Mouse (Mus musculus): ENCODE results near the gene Rnf130. TPM values are rescaled to one million over a fixed set of nuclear protein-coding genes. Genes with fewer than 3 reads are reported as not detected.

Gene Rnf130
- polyA plus RNA-seq (2012), result 18.0 and 24.3 TPM in 2 replicates

DNA sequence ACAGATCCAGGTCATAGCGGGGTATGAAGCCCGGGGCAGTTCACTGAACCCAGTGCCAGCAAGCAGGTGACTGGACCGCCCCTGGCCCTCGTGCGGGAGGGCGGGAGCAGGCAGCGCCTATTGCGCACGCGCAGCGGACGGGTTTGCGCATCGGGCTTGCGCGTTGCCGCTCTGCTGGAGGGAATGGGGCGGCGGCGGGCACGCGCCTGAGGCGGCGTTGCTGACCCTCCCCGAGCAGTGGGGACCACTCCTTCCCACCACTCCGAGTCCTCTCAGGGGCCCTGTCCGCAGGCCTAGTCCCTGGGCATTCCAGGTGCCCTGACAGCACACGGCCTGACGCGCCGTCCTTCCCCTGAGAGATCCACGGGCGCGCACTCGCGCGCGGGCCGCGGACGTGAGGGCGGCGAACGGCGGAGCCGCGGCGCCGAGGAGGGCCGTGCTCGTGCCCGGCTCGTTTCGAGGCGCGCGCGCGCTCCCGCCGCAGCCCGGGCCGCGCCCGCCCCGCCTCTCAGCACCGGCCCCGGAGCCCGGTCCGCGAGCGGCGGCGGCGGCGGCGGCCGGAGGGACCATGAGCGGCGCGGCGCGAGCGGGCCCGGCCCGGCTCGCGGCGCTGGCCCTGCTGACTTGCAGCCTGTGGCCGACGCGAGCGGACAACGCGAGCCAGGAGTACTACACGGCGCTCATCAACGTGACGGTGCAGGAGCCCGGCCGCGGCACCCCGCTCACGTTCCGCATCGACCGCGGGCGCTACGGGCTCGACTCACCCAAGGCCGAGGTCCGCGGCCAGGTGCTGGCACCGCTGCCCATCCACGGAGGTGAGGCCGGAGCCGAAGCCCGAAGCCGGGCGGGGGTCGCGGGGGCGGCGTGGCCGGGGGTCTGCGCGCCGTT, at the start of gene Rnf130:
TSS of gene Rnf130 (plus strand) at position 514 of the 888 bp plus-strand sequence.
- no peak for TF ChIP-seq GATA1 (IDR thresholded peaks at IDR 0.05; ENCODE audit: low read length)

DNA sequence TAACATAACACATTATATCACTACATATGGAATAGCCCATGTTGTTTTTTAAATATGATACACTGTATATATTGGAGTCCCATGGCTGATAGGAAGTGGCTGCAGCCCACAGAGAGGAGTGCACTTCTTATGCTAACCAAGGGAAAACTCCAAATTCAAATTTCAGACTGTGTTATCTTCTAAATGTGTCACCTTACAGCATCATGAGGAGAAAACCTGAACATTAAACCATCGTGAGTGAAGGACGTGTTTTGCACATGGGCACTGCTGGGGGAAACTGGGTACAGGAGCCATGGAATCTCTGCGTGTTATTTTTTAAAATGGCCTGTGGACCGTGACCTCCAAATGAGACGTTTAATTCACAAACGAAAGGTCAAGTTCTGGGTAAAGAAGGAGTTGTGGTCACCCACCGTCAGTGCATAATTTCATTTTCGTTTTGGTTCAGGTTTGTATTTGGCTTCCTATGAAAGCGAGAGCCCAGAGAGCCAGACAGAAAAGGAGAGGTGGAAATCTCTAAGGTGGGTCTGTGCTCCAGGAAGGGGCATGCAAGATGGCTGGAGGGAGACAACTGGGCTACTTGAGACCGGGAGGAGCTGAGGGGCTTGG, 47.1 kb upstream of the Rnf130 start:
- TF ChIP-seq GATA1 (IDR thresholded peaks at IDR 0.05; ENCODE audit: low read length), result no peak

DNA sequence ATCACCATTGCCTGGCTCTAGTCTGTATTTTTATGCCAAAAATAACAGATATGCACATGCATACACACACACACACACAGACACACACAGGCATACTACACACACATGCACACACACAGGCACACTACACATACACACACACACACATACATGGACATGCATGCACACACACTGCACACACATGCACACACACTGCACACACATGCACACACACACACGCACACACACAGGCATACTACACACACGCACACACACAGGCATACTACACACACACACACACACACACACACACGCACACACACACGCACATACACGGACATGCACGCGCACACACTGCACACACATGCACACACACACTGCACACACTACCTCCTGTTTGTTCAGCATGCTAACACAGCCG, 46.2 kb upstream of the Rnf130 start:
- no peak for TF ChIP-seq GATA1 (IDR thresholded peaks at IDR 0.05; ENCODE audit: low read length)

DNA sequence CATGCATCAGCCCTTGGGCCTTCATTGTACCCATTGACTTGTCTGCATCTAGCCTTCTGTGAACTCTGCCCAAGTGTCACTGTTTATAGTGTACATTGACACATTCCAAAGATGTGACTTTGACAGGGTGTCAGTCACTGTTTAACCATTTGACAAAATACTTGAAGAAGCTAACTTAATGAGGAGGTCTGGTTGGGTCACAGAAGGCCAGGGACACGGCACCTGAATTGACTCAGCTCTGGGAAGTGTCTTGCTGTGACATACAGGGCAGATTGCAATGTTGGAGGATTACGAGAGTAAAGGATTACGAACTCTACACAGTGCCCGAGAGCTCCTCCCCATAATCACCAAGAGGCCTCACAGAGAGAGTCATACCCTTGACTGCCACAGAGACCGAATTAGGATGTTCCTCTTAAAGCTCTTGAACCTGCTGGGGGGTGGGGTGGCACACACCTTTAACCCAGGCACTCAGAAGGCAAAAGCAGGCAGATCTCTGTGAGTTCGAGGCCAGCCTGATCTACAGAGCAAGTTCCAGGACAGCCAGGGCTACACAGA, 44.4 kb upstream of the Rnf130 start:
- no peak for TF ChIP-seq GATA1 (IDR thresholded peaks at IDR 0.05; ENCODE audit: low read length)

DNA sequence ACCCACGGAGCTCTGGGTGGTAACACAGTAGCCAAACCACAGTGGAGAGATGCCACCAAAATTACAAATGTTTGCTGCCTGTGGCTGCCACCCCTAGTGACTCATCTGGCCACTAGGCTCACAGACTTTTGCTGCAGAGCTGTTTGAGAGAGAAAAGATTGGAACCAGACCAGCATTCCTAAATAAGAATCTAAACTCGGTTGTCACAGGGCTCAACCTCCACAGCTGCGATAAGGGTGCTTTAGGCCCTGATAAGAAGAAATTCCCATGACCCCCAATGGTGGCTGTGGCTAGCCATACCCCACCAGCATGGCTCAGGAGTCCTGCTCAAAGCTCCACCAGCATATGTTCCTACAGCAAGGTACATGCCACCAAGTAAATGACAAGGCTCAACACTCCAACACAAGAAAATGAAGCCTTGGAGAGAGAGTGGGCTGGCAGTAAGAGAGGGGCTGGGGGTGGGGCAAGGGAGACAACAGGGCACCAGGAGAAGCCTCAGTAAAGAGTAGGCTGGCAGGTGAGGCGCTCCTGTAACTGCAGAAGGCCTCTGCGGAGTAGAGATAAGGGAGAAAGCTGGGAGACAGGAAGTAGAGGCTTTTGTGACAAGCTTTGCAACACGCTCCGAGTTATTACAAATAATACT, 43.7 kb upstream of the Rnf130 start:
- TF ChIP-seq GATA1 (IDR thresholded peaks at IDR 0.05; ENCODE audit: low read length), result no peak

DNA sequence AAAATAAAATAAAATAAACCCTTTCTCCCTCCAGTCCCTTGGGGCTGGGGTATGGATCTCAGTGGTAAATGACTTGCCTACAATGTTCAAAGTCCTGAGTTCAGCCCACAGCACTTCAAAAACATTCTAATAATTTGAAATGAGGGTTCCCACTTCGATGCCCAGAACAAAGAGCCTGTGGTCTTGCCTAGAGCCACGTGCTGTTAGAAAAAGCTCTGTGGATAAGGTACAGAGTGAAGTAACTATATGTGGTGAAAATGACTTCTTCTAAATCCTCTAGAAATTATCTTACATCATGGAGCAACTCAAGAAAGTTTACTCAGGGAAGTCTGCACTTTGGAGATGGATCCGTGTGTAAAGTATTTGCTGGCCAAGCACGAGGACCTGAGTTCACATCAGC, 43.1 kb upstream of the Rnf130 start:
- no peak for TF ChIP-seq GATA1 (IDR thresholded peaks at IDR 0.05; ENCODE audit: low read length)

DNA sequence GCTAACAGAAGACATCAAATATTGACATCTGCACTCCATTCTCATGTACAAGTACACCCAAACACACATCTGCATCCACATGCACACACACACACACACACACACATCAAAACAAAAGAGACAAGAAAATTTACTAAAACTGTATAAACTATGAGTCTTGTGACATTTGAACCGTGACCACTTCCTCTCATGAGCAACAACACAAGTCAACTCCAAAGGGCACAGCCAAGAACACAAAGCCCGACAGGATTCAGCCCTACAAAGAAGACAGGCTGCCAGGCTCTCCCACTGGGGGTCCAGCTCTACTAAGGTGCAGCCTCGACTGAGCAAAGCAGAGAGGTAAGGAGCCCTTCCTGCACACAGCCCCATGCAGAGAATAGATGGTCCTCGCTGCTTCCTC, 42.3 kb upstream of the Rnf130 start:
- TF ChIP-seq GATA1 (IDR thresholded peaks at IDR 0.05; ENCODE audit: low read length), result no peak

DNA sequence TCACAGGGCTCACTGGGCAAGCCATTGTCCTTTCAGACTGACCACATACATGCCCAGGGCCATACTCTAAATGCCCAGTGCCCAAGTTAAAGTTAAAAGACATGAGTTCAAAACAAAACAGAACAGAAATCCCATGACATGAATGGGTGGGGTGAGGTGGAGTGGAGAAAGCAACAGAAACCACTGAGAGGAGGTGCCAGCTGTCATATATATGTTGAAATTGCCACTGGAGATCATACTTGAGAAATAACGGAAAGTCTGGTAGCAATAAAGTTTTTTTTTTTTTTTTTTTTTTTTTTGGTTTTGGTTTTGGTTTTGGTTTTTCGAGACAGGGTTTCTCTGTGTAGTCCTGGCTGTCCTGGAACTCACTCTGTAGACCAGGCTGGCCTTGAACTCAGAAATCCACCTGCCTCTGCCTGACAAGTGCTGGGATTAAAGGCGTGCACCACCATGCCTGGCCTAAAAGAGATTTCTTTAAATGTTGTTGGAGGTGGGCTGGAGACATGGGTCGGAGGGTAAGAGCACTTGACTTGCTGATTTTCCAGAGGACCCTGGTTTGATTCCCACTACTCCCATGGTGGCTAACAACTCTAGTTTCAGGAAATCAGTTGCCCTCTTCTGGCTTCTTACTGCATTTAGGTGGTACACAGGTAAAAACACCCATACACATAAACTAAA, 41.1 kb upstream of the Rnf130 start:
- TF ChIP-seq GATA1 (IDR thresholded peaks at IDR 0.05; ENCODE audit: low read length), result no peak

DNA sequence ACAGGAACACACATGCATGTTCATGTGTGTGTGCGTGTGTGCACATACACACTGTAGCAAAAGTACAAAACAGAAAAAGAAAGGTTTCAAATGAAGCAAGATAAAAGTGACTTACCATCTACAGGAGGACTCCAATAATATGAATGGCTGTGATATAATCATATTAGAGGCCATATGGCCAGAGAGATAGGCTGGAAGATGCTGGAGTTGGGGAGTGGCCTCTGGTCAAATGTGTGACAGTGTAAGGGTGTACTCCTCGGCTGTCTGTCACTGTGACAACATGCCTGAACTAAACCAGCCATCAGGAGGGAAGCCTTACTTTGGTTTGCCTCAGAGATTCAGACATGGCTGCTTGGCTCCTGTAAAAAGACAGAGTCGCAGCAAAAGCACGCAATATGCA, 40.1 kb upstream of the Rnf130 start:
- TF ChIP-seq GATA1 (IDR thresholded peaks at IDR 0.05; ENCODE audit: low read length), result peak; percentile 89

DNA sequence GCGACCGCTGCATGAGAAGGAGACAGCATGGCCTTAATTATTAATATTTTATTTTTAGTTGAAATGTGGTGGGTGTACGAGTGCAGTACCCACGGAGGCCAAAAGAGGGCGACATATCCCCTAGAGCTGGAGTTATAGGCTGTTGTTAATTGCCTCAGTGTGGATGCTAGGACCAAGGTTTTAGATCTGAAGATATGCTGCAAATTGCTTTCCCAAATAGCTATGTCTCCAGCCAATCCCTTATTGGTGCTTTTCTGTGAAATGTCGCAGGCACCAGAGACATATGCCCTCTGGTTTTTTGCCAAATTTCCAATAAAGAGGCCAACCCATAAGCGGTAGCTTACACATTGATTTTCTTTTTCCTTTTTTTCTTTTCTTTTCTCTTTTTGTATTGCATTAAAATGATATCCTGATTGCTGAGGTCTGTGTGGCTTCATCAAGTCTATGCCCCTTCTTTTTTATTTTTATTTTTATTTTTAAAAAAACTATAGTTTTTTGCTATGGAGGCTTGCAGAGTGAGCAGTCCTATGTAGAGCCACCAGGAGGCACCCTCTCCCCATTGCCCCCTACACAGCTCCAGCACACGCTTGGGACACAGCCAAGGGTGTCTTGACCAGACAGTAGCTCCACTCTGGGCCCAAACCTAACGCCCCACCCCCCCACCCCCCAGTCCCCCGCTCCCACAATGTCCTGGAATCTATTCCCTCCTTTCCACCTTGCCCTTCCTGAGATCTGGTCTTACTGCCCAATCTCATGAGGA, 38.7 kb upstream of the Rnf130 start:
- no peak for TF ChIP-seq GATA1 (IDR thresholded peaks at IDR 0.05; ENCODE audit: low read length)

DNA sequence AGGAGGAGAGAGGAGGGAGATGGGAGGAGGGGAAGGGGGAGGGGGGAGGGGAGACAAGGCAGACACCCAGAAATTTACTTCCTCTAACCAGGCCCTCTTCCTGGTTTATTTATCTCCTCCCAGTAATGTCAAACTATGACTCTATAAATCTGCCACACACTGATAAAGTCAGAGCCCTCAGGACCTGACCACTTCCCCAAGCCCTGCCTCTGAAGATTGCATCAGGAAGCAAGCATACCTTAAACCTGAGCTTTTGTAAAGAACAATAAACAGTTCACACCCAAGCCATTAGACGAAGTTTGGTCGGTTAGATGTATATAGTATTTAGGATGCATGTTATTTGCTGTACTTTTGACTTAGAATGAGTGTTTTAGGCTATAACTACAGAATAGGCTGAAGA, 30.6 kb upstream of the Rnf130 start:
- peak; percentile 70 for TF ChIP-seq GATA1 (IDR thresholded peaks at IDR 0.05; ENCODE audit: low read length)

DNA sequence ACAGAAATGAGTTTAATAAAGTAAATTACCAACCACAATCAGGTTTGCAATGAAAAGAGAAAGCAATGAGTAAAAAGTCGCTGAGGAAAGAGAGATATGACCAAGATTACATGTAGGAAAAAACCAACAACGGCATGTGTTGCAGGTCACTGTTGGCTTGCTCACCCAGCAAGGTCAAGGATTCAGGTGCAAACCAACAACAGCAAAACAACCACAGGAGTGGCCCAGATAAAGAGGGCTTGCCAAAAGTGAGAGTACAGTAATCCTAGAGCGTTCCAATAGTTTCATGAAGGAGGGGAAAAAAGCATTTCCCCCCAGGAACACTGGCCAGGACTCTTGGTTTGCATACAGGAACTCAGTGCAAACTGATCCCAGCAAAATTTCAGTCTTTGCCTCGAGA, 28.7 kb upstream of the Rnf130 start:
- no peak for TF ChIP-seq GATA1 (IDR thresholded peaks at IDR 0.05; ENCODE audit: low read length)

DNA sequence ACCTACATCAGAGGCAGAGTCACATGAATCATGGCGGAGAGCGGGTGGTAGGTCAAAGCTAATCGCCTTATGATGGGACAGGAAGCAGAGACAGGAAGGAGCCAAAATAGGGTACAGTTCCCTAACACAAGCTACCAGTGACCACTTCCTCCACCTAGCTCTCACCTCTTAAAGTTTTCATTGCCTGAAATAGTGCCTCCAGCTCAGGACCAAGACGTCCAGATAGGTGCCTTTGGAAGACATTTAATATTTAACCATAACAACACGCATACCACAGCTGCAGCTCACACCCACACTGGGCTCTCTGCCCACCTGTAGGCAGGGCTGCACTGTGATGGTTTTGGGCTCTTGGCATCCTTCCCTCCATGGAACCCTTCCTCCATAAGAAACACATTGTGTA, 27.8 kb upstream of the Rnf130 start:
- TF ChIP-seq GATA1 (IDR thresholded peaks at IDR 0.05; ENCODE audit: low read length), result no peak

DNA sequence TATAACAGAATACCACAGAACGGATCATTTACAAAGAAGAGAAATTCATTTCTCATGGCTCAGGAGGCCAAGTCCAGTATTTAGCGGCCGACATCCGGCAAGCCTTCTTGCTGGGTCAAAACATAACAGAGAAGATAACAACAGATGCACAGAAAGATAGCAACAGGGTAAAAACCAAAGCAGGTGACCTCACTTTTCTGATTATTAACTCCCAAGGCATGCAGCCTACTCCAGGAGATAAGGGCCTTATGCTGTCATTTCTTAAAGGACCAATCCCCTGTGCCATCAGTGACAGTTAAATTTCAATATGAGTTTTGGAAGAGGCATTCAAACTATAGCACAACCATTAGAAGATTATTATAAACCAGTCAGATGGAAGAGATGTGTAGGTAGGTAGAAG, 22.3 kb upstream of the Rnf130 start:
- TF ChIP-seq GATA1 (IDR thresholded peaks at IDR 0.05; ENCODE audit: low read length), result peak; percentile 42

DNA sequence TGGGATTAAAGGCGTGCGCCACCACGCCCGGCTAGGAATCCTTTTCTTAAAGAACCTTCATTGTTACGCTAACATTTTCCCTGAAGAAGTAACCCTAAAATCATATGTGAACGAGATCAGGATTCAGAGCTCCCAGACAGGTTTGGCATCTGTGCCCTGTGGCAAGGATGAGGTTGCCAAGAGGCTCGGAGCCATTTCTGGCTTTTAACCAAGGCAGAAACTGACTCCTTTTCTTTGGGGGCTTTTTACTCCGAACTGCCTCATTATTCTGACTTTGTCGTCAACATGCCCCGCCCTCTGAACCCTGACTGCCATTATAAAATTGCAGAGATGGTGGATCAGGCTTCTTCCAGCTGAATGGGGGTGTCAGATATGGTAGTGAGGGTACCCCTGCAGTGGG, 17.4 kb upstream of the Rnf130 start:
- no peak for TF ChIP-seq GATA1 (IDR thresholded peaks at IDR 0.05; ENCODE audit: low read length)

All from G1E-ER4 (cell line).